Comparison of ENCODE assay signal across 32 mouse cellular contexts in genomic region chr5:53031346-53031745, GRCm38 (mm10). TPM values are rescaled to one million over a fixed set of nuclear protein-coding genes. Genes with fewer than 3 reads are reported as not detected.
"Had no signal": no experiment of that assay in that cellular context is flagged by ENCODE, and none has a peak within 500 bp of the region (broad histone marks: within the 10 kb centered on the region; RNA-seq: fewer than 3 reads in every experiment).

No protein-coding gene starts in this region.

- H3K4me1 ChIP-seq: hindbrain, embryonic 10.5 days; hindbrain, embryonic 12.5 days; kidney, embryonic 15.5 days; limb, embryonic 13.5 days; limb, embryonic 15.5 days had no signal

- H3K9ac ChIP-seq: heart, embryonic 12.5 days; hindbrain, embryonic 12.5 days; hindbrain, embryonic 14.5 days; kidney, embryonic 15.5 days; limb, embryonic 13.5 days; limb, embryonic 15.5 days; liver, embryonic 14.5 days had no signal

- H3K27ac ChIP-seq: heart, embryonic 10.5 days; hindbrain, embryonic 10.5 days; hindbrain, embryonic 12.5 days; hindbrain, embryonic 14.5 days; kidney, embryonic 15.5 days; kidney, postnatal 0 days; limb, embryonic 13.5 days; limb, embryonic 15.5 days; liver, embryonic 14.5 days had no signal

- DNase-seq: gastrocnemius, postnatal 14 days; gastrocnemius, postnatal 36 days; heart, adult 11 months; heart, postnatal 10 days; heart, postnatal 4 days; kidney, adult 11 months; kidney, adult 2 months; kidney, adult 9 months; kidney, postnatal 14 days; kidney, postnatal 36 days; layer of hippocampus, adult 9-11 months; layer of hippocampus, postnatal 36 days; left cerebral cortex, postnatal 4 days had no signal

- H3K27me3 ChIP-seq: heart, embryonic 12.5 days; hindbrain, embryonic 12.5 days; kidney, embryonic 15.5 days; limb, embryonic 13.5 days; limb, embryonic 15.5 days had no signal

- ATAC-seq: hindbrain, embryonic 16.5 days; inflammation-experienced regulatory T-cells, adult 6 months had no signal

- H3K9me3 ChIP-seq: heart, embryonic 10.5 days; heart, embryonic 12.5 days; hindbrain, embryonic 10.5 days; hindbrain, embryonic 12.5 days; kidney, embryonic 15.5 days; limb, embryonic 13.5 days; limb, embryonic 15.5 days had no signal

- H3K36me3 ChIP-seq: heart, embryonic 10.5 days; heart, embryonic 12.5 days; hindbrain, embryonic 10.5 days; hindbrain, embryonic 12.5 days; kidney, embryonic 15.5 days; limb, embryonic 13.5 days; limb, embryonic 15.5 days had no signal

- H3K4me3 ChIP-seq: heart, embryonic 10.5 days; heart, embryonic 12.5 days; hindbrain, embryonic 10.5 days; hindbrain, embryonic 12.5 days; kidney, embryonic 15.5 days; limb, embryonic 13.5 days; limb, embryonic 15.5 days had no signal

- H3K4me2 ChIP-seq: heart, embryonic 12.5 days; hindbrain, embryonic 12.5 days; hindbrain, embryonic 14.5 days; kidney, embryonic 15.5 days; limb, embryonic 13.5 days; limb, embryonic 15.5 days had no signal

RNA-seq across cellular contexts. Expression of gene Slc34a2, which starts 6.5 kb away (rescaled TPM):
- total RNA-seq: gastrocnemius, adult 18-20 months; gastrocnemius, adult 8-10 months; gastrocnemius, postnatal 14 days; gastrocnemius, postnatal 36 days; heart, postnatal 10 days; layer of hippocampus, adult 18-20 months; layer of hippocampus, adult 8-10 months; layer of hippocampus, postnatal 36 days; left cerebral cortex, postnatal 10 days had no signal
- polyA plus RNA-seq: heart, embryonic 10.5 days; heart, embryonic 12.5 days; heart, embryonic 14.5 days; hindbrain, embryonic 10.5 days; inflammation-experienced regulatory T-cells, adult 6 months; limb, embryonic 11.5 days; limb, embryonic 13.5 days had no signal
